ENCODE assay signal across 26 mouse cellular contexts in genomic region chr2:143983482-143983881, GRCm38 (mm10). TPM values are rescaled to one million over a fixed set of nuclear protein-coding genes. Genes with fewer than 3 reads are reported as not detected.
DNase-seq lines count a peak whose midpoint lies in the region; ATAC-seq and TF ChIP-seq lines count a peak whose summit lies in the region.
"Had no signal": no experiment of that assay in that cellular context is flagged by ENCODE, and none has a peak within 500 bp of the region (broad histone marks: within the 10 kb centered on the region; RNA-seq: fewer than 3 reads in every experiment).

No protein-coding gene starts in this region.

- intact Hi-C loops in heart, postnatal 10 days (cut with DNase I): loop anchor here (5.0 to 10.0 kb wide), 2 partner anchors 234 to 471 kb away; no protein-coding TSS in a partner anchor

- ATAC-seq in forebrain, postnatal 0 days: no peak
- ATAC-seq: forebrain, embryonic 13.5 days; hindbrain, postnatal 0 days had no signal

- H3K9ac ChIP-seq in ES-Bruce4 (ENCODE audit: low read depth, poor library complexity, severe bottlenecking): no peak overlapping the region
- H3K9ac ChIP-seq in forebrain, postnatal 0 days: no peak overlapping the region
- H3K9ac ChIP-seq: embryonic facial prominence, embryonic 12.5 days; forebrain, embryonic 13.5 days; liver, embryonic 13.5 days; lung, embryonic 15.5 days; midbrain, embryonic 12.5 days; neural tube, embryonic 15.5 days had no signal

- peak; percentile 89 for DNase-seq in heart, adult 11 months
- no peak for DNase-seq in heart, postnatal 10 days
- peak; percentile 14 for DNase-seq in thymus, postnatal 0 days (ENCODE audit: low spot score)
- no peak for DNase-seq in thymus, adult 2 months
- peak; percentile 26 for DNase-seq in naive thymus-derived CD4-positive, alpha-beta T cell, adult 2 months (ENCODE audit: low read depth)
- DNase-seq in forebrain, postnatal 0 days: no peak
- no peak for DNase-seq in urinary bladder, postnatal 36 days (ENCODE audit: low spot score in 2 of 2)
- DNase-seq: adrenal gland, postnatal 10 days; gastrocnemius, postnatal 14 days; heart, postnatal 36 days; kidney, adult 8-10 months; kidney, postnatal 14 days; liver, embryonic 13.5 days had no signal

- no peaks in the 10 kb centered on the region for H3K36me3 ChIP-seq in thymus, adult 2 months (ENCODE audit: control insufficient read depth, insufficient read depth, low read length)
- peaks cover 44% of the 10 kb centered on the region for H3K36me3 ChIP-seq in ES-Bruce4 (ENCODE audit: control insufficient read depth, insufficient read depth, low read length, poor library complexity, severe bottlenecking)
- H3K36me3 ChIP-seq in forebrain, postnatal 0 days (ENCODE audit: insufficient read depth): no peaks in the 10 kb centered on the region
- H3K36me3 ChIP-seq: midbrain, embryonic 12.5 days; neural tube, embryonic 15.5 days had no signal

- WGBS in thymus, adult 2 months: 32% methylated on average over 2 of the region's 2 CpGs
- WGBS in forebrain, postnatal 0 days: 80% methylated on average over 2 of the region's 2 CpGs

- no peak overlapping the region for H3K4me3 ChIP-seq in thymus, adult 2 months (ENCODE audit: control insufficient read depth, insufficient read depth, low read length)
- no peak overlapping the region for H3K4me3 ChIP-seq in ES-Bruce4 (ENCODE audit: low read depth, low read length)
- H3K4me3 ChIP-seq in forebrain, postnatal 0 days (ENCODE audit: low read depth, low read length): no peak overlapping the region
- H3K4me3 ChIP-seq: embryonic facial prominence, embryonic 12.5 days; erythroblast, embryonic 14.5 days; forebrain, embryonic 13.5 days; heart, embryonic 10.5 days; left cerebral cortex, adult 2 months; liver, embryonic 13.5 days; lung, embryonic 15.5 days; midbrain, embryonic 12.5 days; neural tube, embryonic 15.5 days had no signal

- no peak overlapping the region for H3K27ac ChIP-seq in thymus, adult 2 months (ENCODE audit: control insufficient read depth, insufficient read depth, low read length)
- peak overlapping the region; percentile 76; the same call in 1 of the 2 replicates for H3K27ac ChIP-seq in ES-Bruce4 (ENCODE audit: insufficient read depth, low read length)
- H3K27ac ChIP-seq in forebrain, postnatal 0 days (ENCODE audit: low read depth, low read length): no peak overlapping the region
- H3K27ac ChIP-seq: embryonic facial prominence, embryonic 12.5 days; forebrain, embryonic 13.5 days; heart, embryonic 10.5 days; hindbrain, postnatal 0 days; liver, embryonic 13.5 days; lung, embryonic 15.5 days; midbrain, embryonic 12.5 days; neural tube, embryonic 15.5 days had no signal

- 0 out of 2 replicates have a peak, but pooled peaks cover 2% of the 10 kb centered on the region for H3K4me1 ChIP-seq in thymus, adult 2 months (replicated peaks; ENCODE audit: control insufficient read depth, insufficient read depth, low read length)
- peaks cover 5% of the 10 kb centered on the region for H3K4me1 ChIP-seq in ES-Bruce4 (ENCODE audit: control insufficient read depth, insufficient read depth, low read length)
- H3K4me1 ChIP-seq in forebrain, postnatal 0 days (ENCODE audit: insufficient read depth): no peaks in the 10 kb centered on the region
- H3K4me1 ChIP-seq: embryonic facial prominence, embryonic 12.5 days; forebrain, embryonic 13.5 days; lung, embryonic 15.5 days; midbrain, embryonic 12.5 days had no signal

- no peaks in the 10 kb centered on the region for H3K9me3 ChIP-seq in ES-Bruce4 (replicated peaks; ENCODE audit: control insufficient read depth, insufficient read depth, low read length, poor library complexity, severe bottlenecking)
- no peaks in the 10 kb centered on the region for H3K9me3 ChIP-seq in forebrain, postnatal 0 days (ENCODE audit: low read length)
- H3K9me3 ChIP-seq: embryonic facial prominence, embryonic 12.5 days; forebrain, embryonic 13.5 days; heart, embryonic 10.5 days; liver, embryonic 13.5 days; lung, embryonic 15.5 days; midbrain, embryonic 12.5 days; neural tube, embryonic 15.5 days had no signal

- no peak for TF ChIP-seq POLR2A in thymus, adult 2 months (IDR thresholded peaks at IDR 0.05; ENCODE audit: control insufficient read depth, extremely low read depth, insufficient read depth, low read length, poor library complexity)
- no peak for TF ChIP-seq POLR2A in ES-Bruce4 (IDR thresholded peaks at IDR 0.05; ENCODE audit: insufficient read depth, low read length)

- no peak overlapping the region for H3K4me2 ChIP-seq in forebrain, postnatal 0 days (ENCODE audit: low read depth)
- H3K4me2 ChIP-seq: embryonic facial prominence, embryonic 12.5 days; forebrain, embryonic 13.5 days; liver, embryonic 13.5 days; lung, embryonic 15.5 days; midbrain, embryonic 12.5 days; neural tube, embryonic 15.5 days had no signal

- no peak for TF ChIP-seq EP300 in ES-Bruce4 (IDR thresholded peaks at IDR 0.05; ENCODE audit: insufficient read depth, low read depth, low read length)

- TF ChIP-seq CTCF in thymus, adult 2 months (IDR thresholded peaks at IDR 0.05; ENCODE audit: borderline replicate concordance, control insufficient read depth, extremely low read depth, insufficient read depth, low read length, poor library complexity): no peak
- TF ChIP-seq CTCF in ES-Bruce4 (IDR thresholded peaks at IDR 0.05; ENCODE audit: low read depth, low read length): no peak
- no peak for TF ChIP-seq CTCF in forebrain, postnatal 0 days (IDR thresholded peaks at IDR 0.05; ENCODE audit: low read depth)

- H3K27me3 ChIP-seq in thymus, adult 2 months (ENCODE audit: control insufficient read depth, insufficient read depth, low read length): no peaks in the 10 kb centered on the region
- H3K27me3 ChIP-seq in ES-Bruce4 (ENCODE audit: control insufficient read depth, insufficient read depth, low read length, poor library complexity, severe bottlenecking): no peaks in the 10 kb centered on the region
- no peaks in the 10 kb centered on the region for H3K27me3 ChIP-seq in forebrain, postnatal 0 days (ENCODE audit: insufficient read depth, low read length)
- H3K27me3 ChIP-seq: embryonic facial prominence, embryonic 12.5 days; forebrain, embryonic 13.5 days; liver, embryonic 13.5 days; lung, embryonic 15.5 days; midbrain, embryonic 12.5 days; neural tube, embryonic 15.5 days had no signal

RNA-seq across cellular contexts. Expression of gene Rrbp1, which starts 27.6 kb away (rescaled TPM):
- total RNA-seq in heart, postnatal 10 days (2021): 100 to 1,000 TPM; 147 to 160 TPM
- polyA plus RNA-seq in thymus, postnatal 0 days (2015; fragmentation: Nextera tagmentation; extraction: Ambion mirVana): 26.3 and 34.4 TPM in 2 replicates
- polyA plus RNA-seq in thymus, adult 2 months (2012; rRNA removed): 28.7 and 33.8 TPM in 2 replicates
- polyA plus RNA-seq in ES-Bruce4 (2011; ENCODE audit: insufficient read depth, insufficient read length, low read depth, missing spikeins): 446 and 451 TPM in 2 replicates
- 30.5 and 37.1 TPM in 2 replicates for total RNA-seq in forebrain, postnatal 0 days (2014; rRNA removed)
- polyA plus RNA-seq in forebrain, postnatal 0 days (2015; fragmentation: Nextera tagmentation; extraction: Ambion mirVana): 12.5 and 19.5 TPM in 2 replicates

RNA-seq across cellular contexts. Expression of gene Banf2, which starts 49.4 kb away (rescaled TPM):
- total RNA-seq in heart, postnatal 10 days (2021): not detected
- not detected in 2 replicates for polyA plus RNA-seq in thymus, postnatal 0 days (2015; fragmentation: Nextera tagmentation; extraction: Ambion mirVana)
- not detected in 2 replicates for polyA plus RNA-seq in thymus, adult 2 months (2012; rRNA removed)
- polyA plus RNA-seq in ES-Bruce4 (2011; ENCODE audit: insufficient read depth, insufficient read length, low read depth, missing spikeins): not detected in 2 replicates
- not detected in 2 replicates for total RNA-seq in forebrain, postnatal 0 days (2014; rRNA removed)
- polyA plus RNA-seq in forebrain, postnatal 0 days (2015; fragmentation: Nextera tagmentation; extraction: Ambion mirVana): not detected in 2 replicates
- total RNA-seq: adrenal gland, postnatal 10 days; gastrocnemius, postnatal 14 days; heart, postnatal 36 days; hindbrain, postnatal 0 days; left cerebral cortex, adult 2 months; megakaryocyte progenitor cell, adult 5-6 weeks had no signal
- polyA plus RNA-seq: brain, embryonic 14.5 days; embryonic facial prominence, embryonic 12.5 days; erythroblast, embryonic 14.5 days; forebrain, embryonic 13.5 days; heart, embryonic 10.5 days; hindbrain, postnatal 0 days; limb, embryonic 11.5 days; liver, embryonic 13.5 days; lung, embryonic 15.5 days; midbrain, embryonic 12.5 days; neural tube, embryonic 15.5 days had no signal

Comparison
In these comparisons a context has a peak if more than half of its experiments do, and no peak if none do; other contexts are left out.
1. DNase-seq: peak in heart, adult 11 months (single experiment), thymus, postnatal 0 days (single experiment) and naive thymus-derived CD4-positive, alpha-beta T cell, adult 2 months (single experiment); none in heart, postnatal 10 days (0 of 2), thymus, adult 2 months (single experiment), forebrain, postnatal 0 days (single experiment) and urinary bladder, postnatal 36 days (0 of 2).
2. RNA of gene Rrbp1, which starts 27.6 kb away (polyA plus RNA-seq): 446 to 451 TPM in ES-Bruce4; 26.3 to 34.4 TPM in thymus, postnatal 0 days, 28.7 to 33.8 TPM in thymus, adult 2 months and 12.5 to 19.5 TPM in forebrain, postnatal 0 days; every median in the first group is over 10 times any median in the second.